In genomic region chr3:68638703-68639102, GRCm38 (mm10) we compare ENCODE assay signal across 20 mouse cellular contexts. TPM values are rescaled to one million over a fixed set of nuclear protein-coding genes. Genes with fewer than 3 reads are reported as not detected.
DNase-seq lines count a peak whose midpoint lies in the region; ATAC-seq lines count a peak whose summit lies in the region.
"Had no signal": no experiment of that assay in that cellular context is flagged by ENCODE, and none has a peak within 500 bp of the region (broad histone marks: within the 10 kb centered on the region; RNA-seq: fewer than 3 reads in every experiment).

No protein-coding gene starts in this region.

- peak; percentile 72 for DNase-seq in brain, adult 2 months (ENCODE audit: low read depth, low spot score)
- DNase-seq in testis, postnatal 10 days (ENCODE audit: low spot score): no peak
- no peak for DNase-seq in urinary bladder, postnatal 36 days (ENCODE audit: low spot score in 2 of 2)
- DNase-seq: adrenal gland, adult 2 months; adrenal gland, postnatal 10 days; adrenal gland, postnatal 25 days; cerebellum, adult 11-12 months; cerebellum, adult 2 months; cerebellum, adult 9-10 months; cerebellum, postnatal 10 days; cerebellum, postnatal 25 days; forebrain, postnatal 0 days had no signal

- no peak for ATAC-seq in megakaryocyte, adult 5-6 weeks (ENCODE audit: poor library complexity, severe bottlenecking)
- ATAC-seq: forebrain, embryonic 13.5 days; forebrain, embryonic 15.5 days had no signal

- peaks cover 6% of the 10 kb centered on the region for H3K9me3 ChIP-seq in megakaryocyte, embryonic 14.5 days
- H3K9me3 ChIP-seq: embryonic facial prominence, embryonic 10.5 days; embryonic facial prominence, embryonic 12.5 days; forebrain, embryonic 13.5 days; forebrain, embryonic 15.5 days had no signal

- H3K36me3 ChIP-seq in megakaryocyte, embryonic 14.5 days (replicated peaks; ENCODE audit: low read length): peaks cover 10% of the 10 kb centered on the region
- H3K36me3 ChIP-seq: embryonic facial prominence, embryonic 10.5 days; embryonic facial prominence, embryonic 12.5 days; forebrain, embryonic 15.5 days; G1E had no signal

- peaks cover 55% of the 10 kb centered on the region for H3K4me1 ChIP-seq in megakaryocyte, embryonic 14.5 days
- H3K4me1 ChIP-seq: embryonic facial prominence, embryonic 12.5 days; forebrain, embryonic 15.5 days had no signal

- peaks cover 30% of the 10 kb centered on the region for H3K27me3 ChIP-seq in megakaryocyte, embryonic 14.5 days (replicated peaks)
- H3K27me3 ChIP-seq: CH12.LX; embryonic facial prominence, embryonic 12.5 days; forebrain, embryonic 13.5 days; forebrain, embryonic 15.5 days had no signal

- H3K4me3 ChIP-seq in megakaryocyte, embryonic 14.5 days (replicated peaks): peak overlapping the region; percentile 87
- H3K4me3 ChIP-seq: embryonic facial prominence, embryonic 10.5 days; embryonic facial prominence, embryonic 12.5 days; forebrain, embryonic 13.5 days; forebrain, embryonic 15.5 days had no signal

RNA-seq across cellular contexts. Expression of gene Il12a, which starts 51.7 kb away (rescaled TPM):
- polyA plus RNA-seq in megakaryocyte, embryonic 14.5 days (2012; ENCODE audit: insufficient read depth, low replicate concordance): 10.1 and 12.0 TPM in 2 replicates
- total RNA-seq in megakaryocyte, adult 5-6 weeks (2015): 1.1 and 1.9 TPM in 2 replicates
- 3.1 and 7.6 TPM in 2 replicates for total RNA-seq in megakaryocyte, adult 5-6 weeks (2017)
- total RNA-seq: forebrain, postnatal 0 days had no signal
- polyA plus RNA-seq: adrenal gland, adult 2 months; embryonic facial prominence, embryonic 10.5 days; forebrain, postnatal 0 days; G1E had no signal
